Mouse (Mus musculus) lung, embryonic 15.5 days (tissue): ENCODE measurements around the gene B4galt2. TPM values are rescaled to one million over a fixed set of nuclear protein-coding genes. Genes with fewer than 3 reads are reported as not detected.

ENCODE experiments used
- ATAC-seq: fragments of 200-750 bp; cut with Nextera tagmentation; 2 replicates; pipeline ENCODE4 v1.8.0; 2017; ENCODE audit warnings: moderate number of reproducible peaks, borderline replicate concordance; ENCODE audit not compliant: low FRiP score, low TSS enrichment; ENCODE audit errors: extremely low read depth
- H3K27ac ChIP-seq: fragments of 300-500 bp; sonication (generic); 2 replicates; pipeline ENCODE4 v1.5.1; 2015; ENCODE audit warnings: moderate library complexity, mild to moderate bottlenecking, inconsistent platforms
- H3K27me3 ChIP-seq: fragments of 300-500 bp; sonication (generic); 2 replicates; pipeline ENCODE4 v1.6.1; 2015; ENCODE audit warnings: inconsistent platforms
- H3K36me3 ChIP-seq: fragments of 300-500 bp; sonication (generic); 2 replicates; pipeline ENCODE4 v1.6.1; 2015; ENCODE audit warnings: inconsistent platforms
- H3K4me1 ChIP-seq: fragments of 300-500 bp; sonication (generic); 2 replicates; pipeline ENCODE4 v1.6.1; 2015; ENCODE audit warnings: inconsistent platforms
- H3K4me2 ChIP-seq: fragments of 300-500 bp; sonication (generic); 2 replicates; pipeline ENCODE4 v1.6.1; 2015; ENCODE audit warnings: inconsistent platforms, mild to moderate bottlenecking, moderate library complexity
- H3K4me3 ChIP-seq: fragments of 300-500 bp; sonication (generic); 2 replicates; pipeline ENCODE4 v1.5.1; 2015; ENCODE audit warnings: mild to moderate bottlenecking, inconsistent platforms
- H3K9ac ChIP-seq: fragments of 300-500 bp; sonication (generic); 2 replicates; pipeline ENCODE4 v1.6.1; 2015; ENCODE audit warnings: inconsistent platforms
- H3K9me3 ChIP-seq: fragments of 300-500 bp; sonication (generic); 2 replicates; pipeline ENCODE4 v1.6.1; 2016; ENCODE audit warnings: inconsistent platforms
- WGBS: fragments of 180-500 bp; shearing (Covaris S2); methylation state at CpG from one replicate; pipeline ENCODE4 v1.1.7; 2015; 5-methylcytosine and 5-hydroxymethylcytosine counted together
- polyA plus RNA-seq: library from polyadenylated mRNA; unstranded; fragments of >200 nt; fragmentation: Nextera tagmentation; extraction: Ambion mirVana; gene quantifications from 2 replicates; pipeline ENCODE4 v1.2.1, GENCODE M21; 2015

B4galt2 gene
- polyA plus RNA-seq, 1 experiment from 2014 or later = 16.5 TPM

DNA sequence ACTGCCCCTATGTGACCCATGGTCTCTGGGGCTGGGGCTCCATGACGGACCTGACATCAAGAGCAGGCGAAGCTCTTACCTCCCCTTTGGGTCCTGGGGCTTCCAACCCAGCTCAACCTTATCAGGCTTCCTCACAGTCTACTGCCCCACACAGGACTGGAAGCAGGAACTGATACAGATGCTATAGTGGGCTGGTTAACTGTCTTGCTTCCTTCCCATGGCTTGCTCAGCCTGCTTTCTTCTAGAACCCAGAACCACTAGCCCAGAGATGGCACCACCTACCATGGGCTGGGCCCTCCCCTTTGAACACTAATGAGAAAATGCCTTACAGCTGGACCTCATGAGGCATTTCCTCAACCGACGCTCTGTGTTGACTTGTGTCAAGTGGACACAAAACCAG lies 34.1 kb upstream of the B4galt2 start:
- Histone ChIP-seq H3K27ac (no peak overlapping the region), H3K9me3 (no peaks in the 10 kb centered on the region), H3K4me2 (no peak overlapping the region), H3K36me3 (peaks cover under 1% of the 10 kb centered on the region; the same call in 1 of the 2 replicates), H3K27me3 (peaks cover 5% of the 10 kb centered on the region; the same call in 1 of the 2 replicates), H3K4me1 (peaks cover 33% of the 10 kb centered on the region), H3K9ac (no peak overlapping the region), H3K4me3 (no peak overlapping the region)
- WGBS = 81% methylated on average over 4 of the region's 4 CpGs
- ATAC-seq = no peak

DNA sequence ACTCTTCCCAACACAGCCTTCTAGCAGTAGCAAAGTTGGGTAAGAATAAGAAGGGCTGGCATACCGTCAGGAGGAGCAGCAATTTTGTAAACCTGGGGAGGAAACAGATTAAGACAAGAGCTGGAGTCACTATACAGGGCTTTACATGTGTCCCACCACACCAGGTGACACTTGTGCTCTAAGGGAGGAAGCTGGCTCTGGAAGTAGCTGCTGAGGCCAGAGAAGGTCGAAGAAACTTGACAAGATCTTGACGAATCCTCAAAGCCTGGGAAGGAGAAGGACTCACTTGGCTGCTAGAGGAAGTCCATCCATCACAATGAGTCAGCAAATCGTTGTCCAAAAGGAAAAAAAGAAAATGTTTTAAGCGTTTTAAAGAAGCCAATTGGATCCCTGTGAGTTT lies 33.1 kb upstream of the B4galt2 start:
- peaks cover 33% of the 10 kb centered on the region for H3K4me1 ChIP-seq
- no peak overlapping the region for H3K4me3 ChIP-seq
- WGBS = 53% methylated on average over 5 of the region's 5 CpGs
- H3K27ac ChIP-seq = no peak overlapping the region
- no peak for ATAC-seq
- peaks cover 10% of the 10 kb centered on the region; the same call in 1 of the 2 replicates for H3K36me3 ChIP-seq
- peak overlapping the region; percentile 98; the same call in 1 of the 2 replicates for H3K4me2 ChIP-seq
- no peaks in the 10 kb centered on the region for H3K9me3 ChIP-seq
- H3K27me3 ChIP-seq = no peaks in the 10 kb centered on the region
- no peak overlapping the region for H3K9ac ChIP-seq

DNA sequence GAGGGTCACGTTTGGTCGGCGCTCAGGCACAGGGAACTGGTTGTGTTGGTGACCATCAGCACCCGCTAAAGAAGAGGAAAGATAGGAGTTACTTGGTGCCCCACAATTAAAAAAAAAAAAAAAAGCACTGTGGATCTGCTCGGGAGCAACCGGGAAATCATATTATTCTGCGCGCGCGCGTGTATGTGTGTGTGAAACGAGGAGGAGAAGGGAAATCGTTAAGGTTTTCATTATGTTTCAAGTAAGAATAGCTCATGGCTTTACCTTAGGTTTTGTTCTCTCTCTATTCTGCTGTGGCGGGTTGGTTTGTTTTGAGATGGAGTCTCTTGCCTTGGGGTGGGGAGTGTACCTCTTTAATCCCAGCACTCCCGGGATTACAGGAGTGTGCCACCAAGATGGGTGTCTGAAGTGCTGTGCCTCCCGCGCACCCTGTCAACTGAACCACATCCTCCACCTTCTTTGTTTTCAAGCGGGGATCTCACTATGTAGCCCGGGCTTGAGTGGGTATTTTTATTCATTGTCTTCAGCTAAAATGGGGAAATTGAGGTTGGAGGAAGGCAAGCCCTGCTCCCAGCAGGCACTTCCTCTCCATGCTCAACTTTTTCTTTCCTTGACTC lies 32.3 kb upstream of the B4galt2 start:
- WGBS = 1% methylated on average over 19 of the region's 19 CpGs
- Histone ChIP-seq H3K36me3 (peaks cover 15% of the 10 kb centered on the region; the same call in 1 of the 2 replicates), H3K4me1 (peaks cover 33% of the 10 kb centered on the region), H3K9ac (peak overlapping the region; percentile 70), H3K27ac (peak overlapping the region; percentile 85), H3K9me3 (no peaks in the 10 kb centered on the region), H3K27me3 (no peaks in the 10 kb centered on the region), H3K4me3 (peak overlapping the region; percentile 67), H3K4me2 (peak overlapping the region; percentile 98)
- no peak for ATAC-seq

DNA sequence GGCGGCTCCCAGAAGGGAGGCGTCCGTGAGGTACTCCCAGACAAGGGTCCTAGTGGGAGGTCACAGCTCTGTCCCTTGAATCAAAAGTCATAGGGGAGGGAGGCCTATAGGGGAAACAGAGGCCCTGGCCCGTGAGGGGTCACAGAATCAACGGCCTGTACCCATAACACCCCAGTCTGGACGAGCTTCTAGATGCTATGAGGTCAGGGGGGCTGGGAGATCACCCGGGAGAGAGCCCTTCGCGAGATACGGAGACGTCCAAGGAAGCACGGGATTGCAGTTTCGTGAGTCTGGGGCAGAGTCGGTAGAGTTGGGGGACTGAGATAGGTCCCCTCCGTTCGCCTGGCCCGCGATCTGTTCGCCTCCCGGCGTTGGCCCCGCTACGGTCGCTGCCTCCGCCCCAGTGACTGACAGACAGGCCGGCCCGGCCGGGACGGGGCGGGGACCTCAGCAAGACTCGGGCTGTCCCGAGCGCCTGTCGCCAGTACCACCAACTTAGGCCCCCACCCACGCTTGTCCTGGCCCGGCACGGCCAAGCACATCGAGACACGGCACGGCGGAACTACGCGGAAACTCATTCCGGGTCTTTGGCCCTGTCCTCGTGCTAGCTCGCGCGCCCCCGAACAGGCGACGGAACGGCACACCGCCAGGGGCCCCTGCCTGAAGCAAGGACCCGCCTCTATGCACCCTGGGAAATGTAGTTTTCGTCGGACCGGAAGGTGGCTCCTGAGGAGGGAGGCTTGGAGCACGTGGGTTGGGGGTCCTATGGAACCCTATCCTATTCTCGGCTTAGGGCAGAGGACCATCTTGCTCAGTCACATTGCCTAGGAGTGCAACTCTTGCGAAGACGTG lies 31.5 kb upstream of the B4galt2 start, which contains the start of gene Ipo13:
Gene Ipo13 (minus strand): TSS at position 409 of the 852 bp plus-strand sequence.
- Histone ChIP-seq H3K4me3 (peak within 1 kb of the TSS; percentile 67), H3K9ac (peak within 1 kb of the TSS; percentile 70), H3K9me3 (no peaks in the 10 kb centered on the region), H3K4me2 (peak within 1 kb of the TSS; percentile 98), H3K36me3 (peaks cover 15% of the 10 kb centered on the region; the same call in 1 of the 2 replicates), H3K4me1 (peaks cover 33% of the 10 kb centered on the region), H3K27ac (peak within 1 kb of the TSS; percentile 85), H3K27me3 (no peaks in the 10 kb centered on the region)
- peak; percentile 92 for ATAC-seq
- under 1% methylated on average over 58 of the region's 61 CpGs for WGBS

DNA sequence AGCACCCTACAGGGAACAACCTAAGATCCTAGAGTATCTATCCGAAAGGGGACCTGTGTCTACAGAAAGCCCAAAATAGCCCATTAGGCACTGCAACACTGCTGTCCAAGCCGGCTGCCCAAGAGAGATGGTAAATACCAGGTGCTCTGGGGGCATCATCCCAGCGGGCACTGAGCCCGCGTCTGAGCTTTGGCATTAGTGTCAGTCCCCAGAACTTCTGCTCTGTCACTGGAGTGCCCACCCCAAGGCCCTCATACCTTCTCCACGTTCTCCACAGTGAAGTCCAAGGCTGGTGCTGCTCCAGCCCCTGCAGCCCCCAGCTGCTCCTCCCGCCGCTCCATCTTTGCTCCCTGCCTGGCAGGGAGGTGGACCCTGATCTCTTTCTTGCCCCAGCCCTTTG lies 30.7 kb upstream of the B4galt2 start:
- no peaks in the 10 kb centered on the region for H3K27me3 ChIP-seq
- peaks cover 34% of the 10 kb centered on the region for H3K4me1 ChIP-seq
- H3K4me2 ChIP-seq = peak overlapping the region; percentile 98
- 0 out of 2 replicates have a peak, but pooled peaks have one; percentile 3 for ATAC-seq
- no peaks in the 10 kb centered on the region for H3K9me3 ChIP-seq
- H3K9ac ChIP-seq = peak overlapping the region; percentile 70
- H3K4me3 ChIP-seq = peak overlapping the region; percentile 67
- 0 out of 2 replicates have a peak overlapping the region, but pooled peaks have one; percentile 13 for H3K27ac ChIP-seq
- H3K36me3 ChIP-seq = peaks cover 15% of the 10 kb centered on the region; the same call in 1 of the 2 replicates
- WGBS = 11% methylated on average over 8 of the region's 8 CpGs

DNA sequence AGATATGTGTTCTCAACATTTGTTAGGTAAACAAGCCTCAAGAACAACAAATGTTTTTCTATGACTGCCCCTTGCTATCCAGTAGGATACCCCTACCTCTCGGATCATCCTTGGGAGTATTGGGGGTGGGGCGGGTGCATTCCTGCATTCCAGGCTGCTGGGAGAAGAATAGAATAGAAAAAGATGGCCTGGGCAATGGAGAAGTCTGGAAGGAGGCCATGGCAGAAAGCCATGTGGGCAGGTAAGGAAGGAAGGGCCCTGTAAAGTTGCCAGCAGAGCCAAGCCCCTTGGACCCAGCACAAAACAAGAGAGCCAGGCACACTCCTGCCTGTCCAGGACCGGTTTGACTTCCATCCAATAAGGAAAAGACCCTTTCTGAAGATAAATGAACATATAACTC lies 30.1 kb upstream of the B4galt2 start:
- Histone ChIP-seq H3K4me3 (peak overlapping the region; percentile 67), H3K4me2 (peak overlapping the region; percentile 98), H3K36me3 (peaks cover 18% of the 10 kb centered on the region; the same call in 1 of the 2 replicates), H3K27me3 (no peaks in the 10 kb centered on the region), H3K4me1 (peaks cover 38% of the 10 kb centered on the region), H3K9ac (peak overlapping the region; percentile 70; the same call in 1 of the 2 replicates), H3K9me3 (no peaks in the 10 kb centered on the region), H3K27ac (no peak overlapping the region)
- 46% methylated on average over 3 of the region's 3 CpGs for WGBS
- no peak for ATAC-seq

DNA sequence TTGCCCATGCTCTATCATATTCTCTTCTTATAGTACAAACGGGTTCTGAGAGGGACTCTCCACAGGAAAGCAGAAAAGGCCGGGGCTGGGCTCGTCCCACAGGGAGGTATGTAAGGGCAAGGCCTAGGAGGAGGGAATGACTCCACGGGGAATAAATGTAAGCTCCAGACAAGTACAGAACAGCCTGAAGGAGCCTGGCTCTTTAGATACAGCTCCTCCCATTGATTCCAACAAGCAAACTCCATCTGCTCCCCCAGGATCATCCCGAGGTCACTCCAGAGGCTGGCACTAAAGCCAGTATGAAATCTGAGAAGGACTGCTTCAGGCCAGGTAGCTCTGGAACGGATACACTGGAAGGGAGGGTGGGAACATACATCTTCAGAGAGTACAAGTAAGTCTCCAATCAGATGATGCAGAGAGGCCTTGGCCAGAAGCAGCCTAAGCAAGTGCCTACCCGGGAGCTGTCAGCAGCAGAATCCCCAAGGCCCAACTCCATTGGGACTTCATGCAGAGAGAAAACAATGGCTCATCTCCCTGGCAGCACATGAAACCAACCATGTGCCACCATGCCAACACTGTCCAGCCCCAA lies 29.5 kb upstream of the B4galt2 start:
- no peak overlapping the region for H3K4me3 ChIP-seq
- no peak for ATAC-seq
- H3K4me2 ChIP-seq = peak overlapping the region; percentile 98
- no peak overlapping the region for H3K27ac ChIP-seq
- H3K27me3 ChIP-seq = no peaks in the 10 kb centered on the region
- no peak overlapping the region for H3K9ac ChIP-seq
- H3K36me3 ChIP-seq = peaks cover 18% of the 10 kb centered on the region; the same call in 1 of the 2 replicates
- H3K9me3 ChIP-seq = no peaks in the 10 kb centered on the region
- peaks cover 38% of the 10 kb centered on the region for H3K4me1 ChIP-seq
- WGBS = 53% methylated on average over 7 of the region's 7 CpGs

DNA sequence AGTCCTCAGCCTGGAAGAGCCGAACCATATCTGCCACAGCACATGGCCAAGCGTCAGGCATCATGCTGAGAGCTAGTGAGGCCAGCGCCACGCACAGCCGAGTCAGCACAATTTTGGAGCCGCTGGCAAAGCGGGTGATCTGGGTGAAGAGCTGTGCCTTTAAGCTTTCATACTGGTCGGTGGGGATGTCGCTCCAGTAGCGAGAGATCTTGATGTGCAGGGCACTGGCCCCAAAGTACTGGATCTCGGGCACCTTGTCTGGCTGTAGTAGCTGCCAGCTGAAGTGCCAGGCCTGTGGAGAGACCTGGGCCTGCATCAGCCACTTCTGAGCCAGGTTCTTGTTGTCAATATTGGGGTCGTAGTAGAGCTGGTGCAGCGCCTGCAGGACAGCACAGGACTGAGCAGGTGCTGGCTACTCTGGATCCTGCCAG lies 28.9 kb upstream of the B4galt2 start:
- H3K27ac ChIP-seq = no peak overlapping the region
- H3K4me2 ChIP-seq = no peak overlapping the region
- no peak overlapping the region for H3K9ac ChIP-seq
- H3K27me3 ChIP-seq = no peaks in the 10 kb centered on the region
- H3K9me3 ChIP-seq = no peaks in the 10 kb centered on the region
- no peak for ATAC-seq
- H3K4me3 ChIP-seq = no peak overlapping the region
- WGBS = 88% methylated on average over 13 of the region's 13 CpGs
- H3K36me3 ChIP-seq = peaks cover 18% of the 10 kb centered on the region; the same call in 1 of the 2 replicates
- H3K4me1 ChIP-seq = peaks cover 34% of the 10 kb centered on the region

DNA sequence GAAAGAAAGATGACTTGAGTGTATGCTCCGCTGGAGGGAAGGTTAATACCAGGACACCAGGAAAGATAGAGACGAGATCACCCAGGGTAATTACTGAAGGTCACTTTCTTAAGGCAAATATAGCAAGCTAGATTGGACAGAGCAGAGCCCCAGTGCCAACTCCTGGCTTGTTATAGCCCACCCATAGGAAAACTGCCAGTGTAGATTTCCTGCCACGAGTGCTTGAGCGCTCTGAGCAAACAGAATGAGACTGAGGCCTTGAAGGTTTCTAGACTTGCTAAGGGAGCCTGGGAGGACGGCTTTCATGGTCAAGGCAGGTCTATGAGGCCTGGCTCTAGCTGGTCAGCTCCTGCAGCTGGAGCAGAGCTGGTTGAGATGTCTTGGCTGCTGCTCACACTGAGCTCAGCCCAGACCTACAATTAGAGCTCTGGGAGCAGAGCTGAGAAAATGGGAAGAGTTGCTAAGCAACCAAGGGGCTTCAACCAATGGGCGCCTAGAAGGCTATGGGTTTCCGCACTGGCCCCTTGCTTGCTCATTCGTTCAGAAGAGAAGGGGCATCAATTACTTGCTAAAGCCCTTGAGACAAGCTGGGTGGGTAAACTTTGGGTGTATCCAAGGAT lies 25.7 kb upstream of the B4galt2 start:
- WGBS = 74% methylated on average over 8 of the region's 8 CpGs
- Histone ChIP-seq H3K4me2 (no peak overlapping the region), H3K4me3 (no peak overlapping the region), H3K36me3 (peaks cover 34% of the 10 kb centered on the region; the same call in 1 of the 2 replicates), H3K9ac (no peak overlapping the region), H3K9me3 (no peaks in the 10 kb centered on the region), H3K4me1 (peaks cover 24% of the 10 kb centered on the region), H3K27me3 (no peaks in the 10 kb centered on the region), H3K27ac (no peak overlapping the region)
- ATAC-seq = no peak

DNA sequence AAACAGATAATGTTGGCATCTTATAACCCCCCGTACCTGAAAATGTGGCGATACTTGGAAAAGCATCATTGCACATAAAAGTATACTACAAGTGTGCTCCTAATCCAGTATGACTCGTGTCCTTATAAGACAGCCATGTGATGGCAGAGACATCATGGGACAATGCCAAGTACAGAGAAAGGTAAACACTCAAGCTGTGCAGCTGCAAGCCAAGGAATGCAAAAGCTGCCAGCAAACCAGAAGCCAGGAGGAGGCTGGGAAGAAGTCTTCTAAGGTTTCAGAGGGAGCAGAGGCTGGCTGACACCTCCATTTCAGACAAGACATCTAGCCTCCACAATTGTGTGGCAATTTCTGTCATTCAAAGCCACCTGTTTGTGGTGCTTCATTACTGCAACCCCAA lies 22.9 kb upstream of the B4galt2 start:
- Histone ChIP-seq H3K27me3 (no peaks in the 10 kb centered on the region), H3K9me3 (no peaks in the 10 kb centered on the region), H3K4me2 (no peak overlapping the region), H3K4me1 (peaks cover 10% of the 10 kb centered on the region), H3K27ac (no peak overlapping the region), H3K4me3 (no peak overlapping the region), H3K36me3 (peaks cover 49% of the 10 kb centered on the region), H3K9ac (no peak overlapping the region)
- 54% methylated on average over 3 of the region's 3 CpGs for WGBS
- peak; percentile 8; the same call in 1 of the 2 replicates for ATAC-seq

DNA sequence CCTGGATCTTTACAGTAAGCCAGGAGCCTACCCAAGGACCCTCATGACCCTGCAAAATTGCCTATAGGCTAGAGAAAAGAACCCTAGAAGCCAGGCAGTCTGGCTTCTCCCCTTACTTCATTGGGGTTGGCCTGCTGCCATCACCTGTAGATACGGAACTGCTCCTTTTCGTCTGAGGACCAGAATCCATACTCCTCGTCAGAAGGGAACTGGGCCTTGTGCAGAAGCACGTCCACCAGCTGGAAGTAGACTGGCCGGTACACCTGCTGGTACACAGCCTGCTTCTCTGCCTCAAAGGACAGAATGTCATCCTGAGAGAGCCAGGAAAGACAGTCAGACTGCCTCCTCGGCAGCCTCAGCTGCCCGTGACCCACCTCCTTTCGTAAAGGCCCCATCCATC lies 21.5 kb upstream of the B4galt2 start:
- H3K9ac ChIP-seq = no peak overlapping the region
- H3K36me3 ChIP-seq = peaks cover 61% of the 10 kb centered on the region
- H3K4me1 ChIP-seq = peaks cover 10% of the 10 kb centered on the region
- H3K4me2 ChIP-seq = no peak overlapping the region
- no peak overlapping the region for H3K4me3 ChIP-seq
- 89% methylated on average over 8 of the region's 8 CpGs for WGBS
- no peaks in the 10 kb centered on the region for H3K27me3 ChIP-seq
- no peak overlapping the region for H3K27ac ChIP-seq
- ATAC-seq = no peak
- no peaks in the 10 kb centered on the region for H3K9me3 ChIP-seq
